Mouse (Mus musculus): ENCODE results near the gene Ccnd2.

DNA sequence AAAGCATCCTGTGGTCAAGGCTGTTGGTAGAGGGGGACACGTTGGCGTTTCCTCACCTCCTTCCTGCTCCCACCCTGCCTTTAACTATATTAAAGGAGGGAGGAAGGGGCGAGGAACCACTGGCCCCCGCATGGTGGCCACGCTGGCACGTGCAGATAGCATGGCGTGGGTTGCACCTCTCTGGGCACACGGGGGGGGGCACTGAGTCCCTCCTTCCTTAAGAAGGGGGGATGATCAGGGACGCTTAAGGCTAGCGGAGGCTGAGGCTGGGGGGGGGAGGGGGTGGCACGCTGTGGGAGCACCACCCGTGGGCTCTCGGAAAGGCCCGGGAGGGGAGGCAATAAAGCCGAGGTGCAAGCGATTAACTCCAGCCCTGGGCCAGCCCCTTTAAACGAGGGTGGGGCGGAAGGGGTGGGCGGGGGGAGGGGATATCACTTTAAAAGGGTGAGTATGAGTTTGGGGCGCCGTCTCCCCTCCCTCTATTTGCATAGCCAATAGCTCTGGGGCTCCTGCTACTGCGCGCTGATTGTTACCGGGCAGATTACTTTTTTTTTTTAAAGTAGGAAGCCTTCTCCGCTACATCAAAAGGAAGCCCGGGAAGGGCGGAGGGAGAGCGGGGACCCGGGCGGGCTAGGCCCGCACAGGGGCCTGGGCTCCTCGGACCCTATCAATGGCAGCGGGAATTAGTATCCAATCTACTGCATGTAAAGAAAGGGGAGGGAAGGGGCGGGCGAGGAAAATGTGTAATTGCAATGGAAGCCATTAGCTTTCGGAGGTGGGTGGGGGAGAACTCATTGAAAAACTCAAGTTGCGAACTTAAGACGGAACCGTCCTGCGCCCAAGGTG is at the start of gene Ccnd2:
- TF ChIP-seq CTCF (IDR thresholded peaks at IDR 0.05; ENCODE audit: insufficient read depth, low read length) (no peak), POLR2A (IDR thresholded peaks at IDR 0.05; ENCODE audit: borderline replicate concordance, extremely low read depth, low read depth, low read length) (no peak)

Data from lung, adult 2 months (tissue).